Comparison of ENCODE assay signal across 8 mouse cellular contexts in genomic region chr17:32550900-32551770, GRCm38 (mm10). TPM values are rescaled to one million over a fixed set of nuclear protein-coding genes. Genes with fewer than 3 reads are reported as not detected.
DNase-seq lines count a peak whose midpoint lies in the region; ATAC-seq lines count a peak whose summit lies in the region.

No protein-coding gene starts in this region.

- H3K4me1 ChIP-seq in hindbrain, embryonic 16.5 days (ENCODE audit: control insufficient read depth, insufficient read depth, low read depth, low read length) = no peaks in the 10 kb centered on the region

- H3K27ac ChIP-seq in hindbrain, embryonic 16.5 days (ENCODE audit: low read depth, low read length) = no peak overlapping the region

- no peaks in the 10 kb centered on the region for H3K9me3 ChIP-seq in hindbrain, embryonic 16.5 days (ENCODE audit: control insufficient read depth, low read length)

- H3K36me3 ChIP-seq in hindbrain, embryonic 16.5 days (ENCODE audit: control insufficient read depth, insufficient read depth, low read length) = no peaks in the 10 kb centered on the region

- ATAC-seq in hindbrain, embryonic 16.5 days = peak; percentile 97

- no peaks in the 10 kb centered on the region for H3K27me3 ChIP-seq in hindbrain, embryonic 16.5 days (replicated peaks; ENCODE audit: control insufficient read depth, insufficient read depth, low read length)

- peak overlapping the region; percentile 42 for H3K4me3 ChIP-seq in hindbrain, embryonic 16.5 days (ENCODE audit: low read length)

- 16% methylated on average over 20 of the region's 20 CpGs for WGBS in hindbrain, embryonic 16.5 days

- H3K9ac ChIP-seq in hindbrain, embryonic 16.5 days (ENCODE audit: low read depth, low read length) = peak overlapping the region; percentile 65

- DNase-seq in ZHBTc4 (ENCODE audit: low read depth, low spot score) = peak; percentile 95
- peak; percentile 93 to 95 for DNase-seq in cerebellum, postnatal 14 days
- peak; percentile 78 to 82 for DNase-seq in frontal cortex, postnatal 25 days (ENCODE audit: low spot score in 2 of 2)
- DNase-seq in layer of hippocampus, postnatal 36 days = peak; percentile 80
- DNase-seq in lung, postnatal 14 days = peak; percentile 72
- peak; percentile 92 for DNase-seq in retina, postnatal 1 day
- peak; percentile 56 for DNase-seq in urinary bladder, adult 2 months (ENCODE audit: low spot score)

- H3K4me2 ChIP-seq in hindbrain, embryonic 16.5 days (ENCODE audit: low read length) = peak overlapping the region; percentile 67

RNA-seq across cellular contexts. Expression of gene Cyp4f16, which starts 14.8 kb away (rescaled TPM):
- polyA plus RNA-seq in hindbrain, embryonic 16.5 days (2015; fragmentation: Nextera tagmentation; extraction: Ambion mirVana) = 17.3 and 18.7 TPM in 2 replicates
- 1 to 10 TPM; 5.6 to 6.0 TPM for total RNA-seq in layer of hippocampus, postnatal 36 days (2021)
- 19.7 and 22.9 TPM in 2 replicates for polyA plus RNA-seq in urinary bladder, adult 2 months (2012; rRNA removed)

RNA-seq across cellular contexts. Expression of gene Cyp4f17, which starts 45.3 kb away (rescaled TPM):
- polyA plus RNA-seq in hindbrain, embryonic 16.5 days (2015; fragmentation: Nextera tagmentation; extraction: Ambion mirVana) = 10.7 and 11.2 TPM in 2 replicates
- total RNA-seq in layer of hippocampus, postnatal 36 days (2021) = 1 to 10 TPM; 4.6 to 5.0 TPM
- 13.5 and 13.6 TPM in 2 replicates for polyA plus RNA-seq in urinary bladder, adult 2 months (2012; rRNA removed)
